Mouse (Mus musculus) layer of hippocampus, postnatal 14 days (tissue): ENCODE data around the gene Bbs1. TPM values are rescaled to one million over a fixed set of nuclear protein-coding genes. Genes with fewer than 3 reads are reported as not detected.

Experiments used
- DNase-seq, 2 experiments: peaks; one replicate each; pipeline ENCODE4 v3.0.0; 2021 to 2022; ENCODE audit warnings: low spot score in 2 of 2, mixed read lengths in 1 of 2
- total RNA-seq, 2 experiments: library from RNA; stranded (reverse); gene quantifications; 2 replicates each; pipeline ENCODE4 v1.2.3; 2021

Gene Bbs1
- total RNA-seq, 2 experiments from 2014 or later, result 38.4 TPM

DNA sequence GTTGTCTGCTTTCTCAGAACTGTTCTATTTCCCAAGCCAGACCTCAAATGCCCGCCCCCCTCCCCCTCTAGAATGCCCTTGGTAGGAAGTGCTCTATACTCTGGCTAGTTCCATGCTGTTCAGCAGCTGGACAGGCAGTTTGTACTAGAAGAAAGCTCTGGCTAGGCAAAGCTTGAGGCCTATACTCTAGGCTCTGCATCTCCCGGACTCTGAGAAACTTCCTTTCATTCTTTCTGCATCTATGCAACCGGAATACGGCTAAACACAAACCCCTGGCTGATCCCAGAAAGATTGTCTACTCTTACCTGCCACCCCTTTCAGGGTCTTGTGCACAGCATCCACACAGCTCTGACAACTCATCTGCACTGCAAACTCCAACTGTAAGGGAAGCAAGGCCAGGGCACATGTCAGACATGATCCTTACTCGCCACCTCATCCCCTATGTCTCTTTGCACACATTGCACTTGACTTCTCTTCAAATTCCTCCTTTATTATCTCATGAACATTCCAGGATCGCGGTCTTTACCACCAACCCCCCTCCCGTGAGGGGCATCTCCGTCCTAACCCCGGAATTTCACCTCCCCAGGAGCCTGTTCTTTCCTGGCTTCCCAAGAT, 67.8 kb downstream of the Bbs1 start:
- no peak for DNase-seq

DNA sequence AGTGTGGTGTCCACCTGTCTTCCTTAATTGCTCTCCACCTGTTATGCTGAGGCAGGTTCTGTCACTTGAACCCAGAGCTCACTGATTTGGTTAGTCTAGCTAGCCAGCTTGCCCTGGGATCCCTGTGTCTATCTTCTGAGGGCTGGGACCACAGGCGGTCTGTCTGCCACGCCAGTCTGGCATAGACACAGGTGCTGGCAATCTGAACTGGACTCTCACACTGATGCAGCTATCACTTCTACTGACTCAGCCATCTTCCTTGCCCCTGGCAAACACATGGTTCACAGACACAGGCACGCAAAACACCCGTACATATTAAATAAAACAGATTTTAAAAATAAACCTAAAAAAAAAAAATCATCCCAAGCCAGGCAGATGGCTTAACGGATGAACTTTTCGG, 69.4 kb downstream of the Bbs1 start:
- DNase-seq, result no peak

Other genes starting within 250 kb of the Bbs1 start
- gene Gm960, start 208.0 kb downstream of the Bbs1 start, total RNA-seq, result 1 to 10 TPM; 1.9 to 2.1 TPM
- 100 to 1,000 TPM; 663 to 667 TPM for gene Sptbn2, start 195.5 kb downstream of the Bbs1 start, total RNA-seq
- 10 to 100 TPM; 14.3 to 14.4 TPM for gene Rbm4b, start 150.1 kb downstream of the Bbs1 start, total RNA-seq
- 10 to 100 TPM; 72.9 to 74.7 TPM for gene Rbm4, start 112.7 kb downstream of the Bbs1 start, total RNA-seq
- 10 to 100 TPM; 19.9 to 21.4 TPM for gene Gm21992, start 95.0 kb downstream of the Bbs1 start, total RNA-seq
- gene Rbm14, start 95.0 kb downstream of the Bbs1 start, total RNA-seq, result 10 to 100 TPM; 56.1 to 57.2 TPM
- gene Ccs, start 67.3 kb downstream of the Bbs1 start, total RNA-seq, result 10 to 100 TPM; 42.6 to 43.6 TPM
- gene Ccdc87, start 67.3 kb downstream of the Bbs1 start, total RNA-seq, result 1 to 10 TPM; 2.0 TPM
- gene Ctsf, start 51.5 kb downstream of the Bbs1 start, total RNA-seq, result 100 to 1,000 TPM; 103 to 125 TPM
- gene Actn3, start 28.7 kb downstream of the Bbs1 start, total RNA-seq, result 1 to 10 TPM; 1.1 to 1.7 TPM
- gene Zdhhc24, start 28.0 kb downstream of the Bbs1 start, total RNA-seq, result 10 to 100 TPM; 25.9 to 26.8 TPM
- gene Dpp3, start 21.7 kb upstream of the Bbs1 start, total RNA-seq, result 10 to 100 TPM; 50.2 to 52.0 TPM
- gene Peli3, start 36.5 kb upstream of the Bbs1 start, total RNA-seq, result 10 to 100 TPM; 16.3 to 16.8 TPM
- 10 to 100 TPM; 58.9 to 60.7 TPM for gene Mrpl11, start 55.5 kb upstream of the Bbs1 start, total RNA-seq
- gene Npas4, start 83.7 kb upstream of the Bbs1 start, total RNA-seq, result 10 to 100 TPM in 1 of 2 experiments, 1 to 10 TPM in 1; 5.1 to 10.5 TPM
- 10 to 100 TPM; 16.8 to 17.3 TPM for gene Slc29a2, start 117.2 kb upstream of the Bbs1 start, total RNA-seq
- gene B4gat1, start 132.2 kb upstream of the Bbs1 start, total RNA-seq, result 100 to 1,000 TPM; 124 to 127 TPM
- 10 to 100 TPM in 1 of 2 experiments, 1 to 10 TPM in 1; 5.9 to 10.6 TPM for gene AC124502.3, start 132.3 kb upstream of the Bbs1 start, total RNA-seq
- gene Brms1, start 134.7 kb upstream of the Bbs1 start, total RNA-seq, result 10 to 100 TPM; 10.8 to 12.9 TPM
- 10 to 100 TPM; 68.7 to 72.6 TPM for gene Rin1, start 143.9 kb upstream of the Bbs1 start, total RNA-seq
- gene Cd248, start 161.4 kb upstream of the Bbs1 start, total RNA-seq, result 1 to 10 TPM; 6.5 to 7.7 TPM
- gene Tmem151a, start 178.9 kb upstream of the Bbs1 start, total RNA-seq, result 100 to 1,000 TPM; 133 to 135 TPM
- 10 to 100 TPM; 25.8 to 28.0 TPM for gene Yif1a, start 181.9 kb upstream of the Bbs1 start, total RNA-seq
- gene Cnih2, start 191.9 kb upstream of the Bbs1 start, total RNA-seq, result 100 to 1,000 TPM; 783 to 856 TPM
- 100 to 1,000 TPM; 177 to 181 TPM for gene Rab1b, start 200.4 kb upstream of the Bbs1 start, total RNA-seq
- gene Klc2, start 211.9 kb upstream of the Bbs1 start, total RNA-seq, result 100 to 1,000 TPM; 193 to 211 TPM